Mouse (Mus musculus): ENCODE data around the gene Plekhg5.

The Plekhg5 gene

DNA sequence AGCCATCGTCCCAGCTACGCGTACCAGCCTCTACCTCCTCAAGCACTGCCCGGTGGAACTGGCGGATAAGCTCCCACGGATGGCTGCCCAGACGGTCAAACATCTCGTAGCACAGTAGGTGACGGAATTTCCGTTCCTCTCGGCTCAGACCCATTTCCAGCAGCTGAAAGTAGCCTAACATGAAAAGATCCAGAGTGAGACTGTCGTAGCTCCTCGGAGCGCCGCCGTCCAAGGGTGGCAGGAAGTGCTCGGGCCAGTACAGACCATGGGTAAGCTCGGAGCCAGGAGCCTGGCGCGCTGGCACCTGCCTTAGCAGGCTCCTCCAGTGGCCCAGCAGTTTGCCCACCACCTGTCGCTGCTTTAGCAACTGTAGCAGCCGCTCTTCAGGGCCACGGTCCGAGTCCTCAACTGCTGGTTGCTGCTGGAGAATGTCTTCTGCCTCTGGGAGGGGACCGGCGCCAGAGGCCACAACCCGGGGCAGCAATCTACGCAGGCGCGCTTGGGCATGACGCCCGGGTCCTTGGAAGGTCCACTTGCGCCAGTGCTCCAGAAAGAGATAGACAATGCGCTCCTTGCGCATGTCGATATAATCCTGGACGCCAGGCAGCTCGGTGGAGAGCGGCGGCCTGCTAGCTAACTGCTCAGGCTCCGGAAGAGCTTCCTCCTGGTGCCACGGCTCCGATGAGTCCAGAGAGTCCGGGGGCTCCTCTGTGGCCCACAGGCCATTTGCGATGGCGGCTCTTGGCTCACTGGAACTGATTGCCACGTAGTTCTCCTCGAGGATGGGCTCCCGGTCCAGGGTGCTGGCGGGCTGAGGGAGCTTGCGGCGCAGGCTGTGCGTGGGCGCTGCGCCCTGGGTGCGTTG lies 53.1 kb downstream of the Plekhg5 start:
- TF ChIP-seq GATA4 (IDR thresholded peaks at IDR 0.05; ENCODE audit: insufficient replicate concordance, low read length): no peak

GRCm38 (mm10) chr4:152126026-152126920 lies 54.0 kb downstream of the Plekhg5 start:
- TF ChIP-seq GATA4 (IDR thresholded peaks at IDR 0.05; ENCODE audit: insufficient replicate concordance, low read length): no peak

GRCm38 (mm10) chr4:152127884-152128283 lies 55.6 kb downstream of the Plekhg5 start:
- TF ChIP-seq GATA4 (IDR thresholded peaks at IDR 0.05; ENCODE audit: insufficient replicate concordance, low read length): no peak

DNA sequence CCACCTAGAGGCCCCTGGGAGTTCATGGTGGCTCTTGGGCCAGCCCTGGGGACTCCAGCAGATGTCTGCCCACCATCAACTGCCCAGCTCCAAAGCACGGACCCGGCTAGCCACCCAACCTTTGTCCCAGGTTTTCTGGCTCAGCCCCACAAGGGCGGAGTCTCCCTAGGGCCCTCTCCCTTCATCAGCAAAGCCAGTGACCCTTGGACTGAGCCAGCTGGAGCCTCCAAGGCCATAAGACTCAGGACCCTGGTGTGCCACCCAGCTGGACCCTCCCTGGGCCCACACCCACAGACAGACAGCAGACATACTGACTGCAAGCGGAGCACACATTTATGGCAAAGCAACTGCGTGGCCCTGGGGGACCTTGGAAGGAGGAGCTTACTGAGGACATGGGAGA lies 56.5 kb downstream of the Plekhg5 start:
- TF ChIP-seq GATA4 (IDR thresholded peaks at IDR 0.05; ENCODE audit: insufficient replicate concordance, low read length): no peak

DNA sequence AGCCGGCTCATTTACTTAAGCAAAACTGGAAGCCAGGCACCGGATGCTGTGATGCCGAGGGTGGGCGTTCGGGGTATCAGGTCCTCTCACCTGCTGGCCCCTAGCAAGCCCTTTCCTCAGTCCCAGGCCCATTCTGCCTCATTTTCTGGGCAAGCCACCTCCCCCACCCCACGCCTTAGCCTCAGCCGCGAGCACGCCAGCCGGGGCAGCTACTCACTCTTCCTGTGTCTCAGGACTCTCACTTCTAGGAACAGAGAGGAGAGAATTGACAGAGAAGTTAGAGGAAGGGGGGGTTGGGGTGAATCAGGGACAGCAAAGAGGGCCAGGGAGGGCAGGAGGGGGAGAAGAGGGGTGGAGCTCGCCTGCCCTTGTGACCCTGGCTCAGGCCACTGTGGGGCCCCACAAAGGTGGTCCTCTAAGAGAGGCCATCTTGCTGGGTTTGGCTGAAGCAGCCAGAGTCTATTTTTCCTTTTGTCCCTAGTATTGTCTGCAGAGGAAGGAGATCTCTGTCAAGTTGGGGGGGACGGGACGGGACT lies 57.2 kb downstream of the Plekhg5 start:
- no peak for TF ChIP-seq GATA4 (IDR thresholded peaks at IDR 0.05; ENCODE audit: insufficient replicate concordance, low read length)

- no peak for TF ChIP-seq GATA4 (IDR thresholded peaks at IDR 0.05; ENCODE audit: insufficient replicate concordance, low read length)
Measured at GRCm38 (mm10) chr4:152130771-152131653, 58.7 kb downstream of the Plekhg5 start.

- TF ChIP-seq GATA4 (IDR thresholded peaks at IDR 0.05; ENCODE audit: insufficient replicate concordance, low read length): no peak
Measured at GRCm38 (mm10) chr4:152131809-152132771, 59.8 kb downstream of the Plekhg5 start.

DNA sequence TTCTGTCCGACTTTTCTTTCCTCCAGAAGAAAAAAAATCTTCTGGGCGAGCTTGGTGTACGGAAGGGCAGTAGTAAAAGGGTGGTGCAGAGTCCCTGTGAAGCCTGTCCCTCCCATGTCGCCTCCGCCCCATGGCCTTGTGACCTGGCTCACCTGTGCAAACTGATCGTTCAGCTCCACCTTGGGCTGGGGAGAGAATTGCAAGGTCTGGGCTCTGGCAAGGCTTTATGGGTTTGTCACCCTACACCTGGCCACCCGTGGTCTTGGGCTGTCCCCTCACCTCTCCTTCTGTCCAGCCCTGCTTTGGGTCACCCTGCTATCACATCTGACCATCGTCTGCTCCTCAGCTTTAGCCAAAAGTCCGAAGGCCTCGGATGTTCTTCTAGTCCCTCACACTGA lies 60.5 kb downstream of the Plekhg5 start:
- no peak for TF ChIP-seq GATA4 (IDR thresholded peaks at IDR 0.05; ENCODE audit: insufficient replicate concordance, low read length)

DNA sequence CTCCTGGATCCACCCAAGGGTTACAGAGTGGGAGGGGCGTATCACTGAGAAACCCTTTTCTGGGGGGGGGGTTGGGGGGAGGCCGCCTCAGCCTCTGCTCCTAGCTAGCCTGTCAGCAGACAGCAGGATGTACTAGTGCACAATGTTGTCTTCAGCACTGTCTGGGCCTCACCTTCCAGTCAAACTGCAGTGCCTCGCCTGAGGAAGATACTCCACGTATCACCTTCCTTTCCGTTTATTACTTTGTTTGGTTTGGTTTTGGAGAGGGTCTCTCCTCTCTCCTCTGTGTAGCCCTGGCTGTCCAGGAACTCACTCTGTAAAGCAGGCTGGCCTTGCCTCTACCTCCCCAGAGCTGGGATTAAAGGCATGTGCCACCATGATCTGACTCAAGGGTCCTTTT lies 60.9 kb downstream of the Plekhg5 start:
- no peak for TF ChIP-seq GATA4 (IDR thresholded peaks at IDR 0.05; ENCODE audit: insufficient replicate concordance, low read length)

DNA sequence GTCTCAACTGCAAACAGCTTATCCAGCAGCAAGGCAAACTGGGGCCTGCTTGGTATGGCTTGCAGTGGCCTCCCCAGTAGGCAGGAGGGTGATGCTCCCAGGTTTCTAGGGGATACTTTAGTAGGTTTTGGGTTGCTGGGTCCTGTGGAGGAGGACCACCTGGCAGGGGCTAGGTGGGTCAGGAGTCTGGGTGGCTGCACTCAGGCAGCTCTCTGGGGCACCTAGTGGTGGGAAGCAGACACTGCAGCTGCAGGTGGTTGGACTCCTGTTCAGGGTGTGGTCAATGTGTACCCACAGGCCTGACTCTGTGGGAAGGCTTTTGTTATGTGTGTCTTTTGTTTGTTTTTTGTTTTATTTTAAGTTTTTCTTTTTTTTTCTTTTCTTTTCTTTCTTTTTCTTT lies 62.2 kb downstream of the Plekhg5 start:
- no peak for TF ChIP-seq GATA4 (IDR thresholded peaks at IDR 0.05; ENCODE audit: insufficient replicate concordance, low read length)

- TF ChIP-seq GATA4 (IDR thresholded peaks at IDR 0.05; ENCODE audit: insufficient replicate concordance, low read length): no peak
Measured at GRCm38 (mm10) chr4:152135363-152135762, 63.1 kb downstream of the Plekhg5 start.

DNA sequence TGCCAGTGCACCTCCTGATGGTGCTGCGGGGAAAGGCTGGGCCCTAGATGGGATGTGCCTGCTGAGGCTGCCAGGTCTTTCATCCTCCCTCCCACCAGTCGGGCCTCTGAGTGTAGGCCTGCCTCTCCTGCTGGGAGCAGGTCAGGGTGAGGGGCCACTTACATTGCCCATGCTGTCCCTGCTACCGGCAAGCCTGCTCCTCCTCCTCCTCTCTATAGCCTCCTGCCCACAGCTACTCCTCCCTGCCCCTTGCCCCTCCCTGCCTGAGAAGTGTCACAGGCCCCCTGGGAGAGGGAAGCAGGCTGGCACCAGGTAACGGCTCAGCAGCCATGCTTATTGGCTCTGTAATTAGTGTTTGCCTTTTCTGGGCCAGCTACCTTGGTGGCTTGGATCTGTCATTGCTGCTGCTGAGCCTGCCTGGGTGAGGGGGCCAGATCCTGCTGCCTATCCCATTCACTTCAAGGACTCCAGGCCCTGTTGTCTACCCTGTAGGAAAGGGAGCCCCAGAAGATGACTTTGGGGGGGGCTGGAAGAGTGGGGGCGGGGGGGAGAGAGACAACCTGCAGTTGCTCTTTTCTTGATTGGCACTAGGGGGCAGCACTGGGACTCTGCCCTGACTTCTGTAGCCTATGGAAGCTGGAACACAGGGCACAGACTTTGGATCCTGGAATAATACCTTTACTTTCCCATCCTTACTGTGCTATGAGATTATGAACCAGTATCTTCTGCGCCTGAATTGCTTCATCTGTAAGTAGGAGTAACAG lies 64.0 kb downstream of the Plekhg5 start:
- no peak for TF ChIP-seq GATA4 (IDR thresholded peaks at IDR 0.05; ENCODE audit: insufficient replicate concordance, low read length)

DNA sequence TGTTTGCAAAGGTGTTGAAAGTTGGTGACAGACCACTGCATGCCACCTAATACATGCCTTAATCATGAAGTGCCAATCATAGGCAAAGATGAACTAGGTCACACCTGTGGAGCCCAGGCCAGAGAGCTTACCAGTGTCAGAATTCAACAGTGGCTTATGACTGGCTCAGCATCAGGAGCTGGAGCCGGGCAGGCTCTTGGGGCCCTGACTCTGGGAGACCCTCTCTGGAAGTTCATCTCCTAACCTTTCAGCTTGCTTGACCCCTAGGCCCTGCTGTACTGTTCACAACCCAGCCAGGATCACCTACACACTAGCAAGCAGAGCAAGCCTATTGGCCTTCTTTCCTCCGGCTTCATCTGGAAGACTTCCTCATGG lies 64.6 kb downstream of the Plekhg5 start:
- no peak for TF ChIP-seq GATA4 (IDR thresholded peaks at IDR 0.05; ENCODE audit: insufficient replicate concordance, low read length)
